Mouse (Mus musculus): ENCODE measurements around the gene Rab20.

GRCm38 (mm10) chr8:11419232-11419631 is 59.3 kb downstream of the Rab20 start:
- TF ChIP-seq POLR2A (IDR thresholded peaks at IDR 0.05; ENCODE audit: insufficient read depth, low read length) (no peak), CTCF (IDR thresholded peaks at IDR 0.05; ENCODE audit: low read depth, low read length) (no peak)
